Mouse (Mus musculus) C2C12 (cell line): ENCODE results near the gene Nfib.

Experiments
- CEBPB ChIP-seq: IDR thresholded peaks from one replicate; pipeline ENCODE4 v1.6.1; 2011; ENCODE audit warnings: low read depth, mild to moderate bottlenecking, control low read depth, moderate library complexity
- CTCF ChIP-seq: IDR thresholded peaks from one replicate; pipeline ENCODE4 v1.5.1; 2011; ENCODE audit not compliant: control insufficient read depth, insufficient read depth, insufficient read length
- MYOD1 ChIP-seq: IDR thresholded peaks from one replicate; pipeline ENCODE4 v1.6.1; 2011; ENCODE audit warnings: low read depth; ENCODE audit not compliant: control insufficient read depth, insufficient read length
- MYOG ChIP-seq: IDR thresholded peaks from one replicate; pipeline ENCODE4 v1.6.1; 2011; ENCODE audit not compliant: control insufficient read depth, insufficient read length; ENCODE audit errors: extremely low read depth
- USF1 ChIP-seq: IDR thresholded peaks from one replicate; pipeline ENCODE4 v1.6.1; 2011; ENCODE audit warnings: low read depth, mild to moderate bottlenecking, control low read depth, moderate library complexity

DNA sequence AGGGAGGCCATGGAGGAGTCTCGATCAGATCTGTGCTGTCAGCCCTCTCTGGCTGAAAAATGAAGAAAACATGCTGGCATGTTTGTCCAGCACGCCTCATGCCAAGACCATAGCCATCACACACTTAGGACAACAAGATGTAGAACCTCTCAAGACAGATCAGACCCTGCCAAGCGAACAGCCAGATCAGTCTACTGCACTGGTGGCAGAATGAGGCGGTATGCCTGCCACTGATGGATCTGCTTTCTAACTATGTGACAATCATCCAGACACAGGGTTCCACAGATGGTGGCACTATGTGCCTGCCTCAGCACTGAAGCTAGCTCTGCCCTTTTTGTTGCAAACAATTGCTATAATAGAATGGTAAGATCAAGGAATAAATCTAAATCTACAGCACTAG lies 250.6 kb downstream of the Nfib start:
- TF ChIP-seq USF1, result no peak
- TF ChIP-seq CTCF, result no peak
- TF ChIP-seq CEBPB, result no peak
- TF ChIP-seq MYOD1, result no peak
- TF ChIP-seq MYOG, result no peak
